Mouse (Mus musculus) olfactory bulb, adult 2 months (tissue): ENCODE measurements around the gene Sugp2. TPM values are rescaled to one million over a fixed set of nuclear protein-coding genes. Genes with fewer than 3 reads are reported as not detected.

ENCODE experiments used
- H3K27ac ChIP-seq: fragments of 200-500 bp; 2 replicates; pipeline ENCODE4 v1.5.1; 2012; ENCODE audit warnings: low read depth, low read length; ENCODE audit not compliant: insufficient read depth
- H3K4me1 ChIP-seq: fragments of 200-500 bp; 2 replicates; pipeline ENCODE4 v1.6.1; 2012; ENCODE audit warnings: low read length; ENCODE audit not compliant: control insufficient read depth, insufficient read depth
- H3K4me3 ChIP-seq: fragments of 200-500 bp; 2 replicates; pipeline ENCODE4 v1.5.1; 2012; ENCODE audit warnings: mild to moderate bottlenecking, low read depth, low read length, moderate library complexity; ENCODE audit not compliant: insufficient read depth
- CTCF ChIP-seq: fragments of 200-500 bp; IDR thresholded peaks from 2 replicates; pipeline ENCODE4 v1.5.1; 2012; ENCODE audit warnings: low read depth, mild to moderate bottlenecking, low read length, moderate library complexity; ENCODE audit not compliant: insufficient read depth
- POLR2A ChIP-seq: fragments of 200-500 bp; IDR thresholded peaks from 2 replicates; pipeline ENCODE4 v1.6.1; 2012; ENCODE audit warnings: mild to moderate bottlenecking, low read depth, low read length, moderate library complexity; ENCODE audit not compliant: insufficient read depth
- WGBS: fragments of 180-500 bp; shearing (Covaris S2); methylation state at CpG from one replicate; pipeline ENCODE4 v1.1.7; 2018; 5-methylcytosine and 5-hydroxymethylcytosine counted together
- polyA plus RNA-seq: library from polyadenylated mRNA; stranded (reverse); fragments of >200 nt; gene quantifications from 2 replicates; pipeline ENCODE4 v1.2.4, GENCODE M21; 2012; ENCODE audit warnings: low replicate concordance; ENCODE audit not compliant: missing spikeins, insufficient read depth, insufficient read length

The Sugp2 gene
- polyA plus RNA-seq, 1 experiment = not detected

DNA sequence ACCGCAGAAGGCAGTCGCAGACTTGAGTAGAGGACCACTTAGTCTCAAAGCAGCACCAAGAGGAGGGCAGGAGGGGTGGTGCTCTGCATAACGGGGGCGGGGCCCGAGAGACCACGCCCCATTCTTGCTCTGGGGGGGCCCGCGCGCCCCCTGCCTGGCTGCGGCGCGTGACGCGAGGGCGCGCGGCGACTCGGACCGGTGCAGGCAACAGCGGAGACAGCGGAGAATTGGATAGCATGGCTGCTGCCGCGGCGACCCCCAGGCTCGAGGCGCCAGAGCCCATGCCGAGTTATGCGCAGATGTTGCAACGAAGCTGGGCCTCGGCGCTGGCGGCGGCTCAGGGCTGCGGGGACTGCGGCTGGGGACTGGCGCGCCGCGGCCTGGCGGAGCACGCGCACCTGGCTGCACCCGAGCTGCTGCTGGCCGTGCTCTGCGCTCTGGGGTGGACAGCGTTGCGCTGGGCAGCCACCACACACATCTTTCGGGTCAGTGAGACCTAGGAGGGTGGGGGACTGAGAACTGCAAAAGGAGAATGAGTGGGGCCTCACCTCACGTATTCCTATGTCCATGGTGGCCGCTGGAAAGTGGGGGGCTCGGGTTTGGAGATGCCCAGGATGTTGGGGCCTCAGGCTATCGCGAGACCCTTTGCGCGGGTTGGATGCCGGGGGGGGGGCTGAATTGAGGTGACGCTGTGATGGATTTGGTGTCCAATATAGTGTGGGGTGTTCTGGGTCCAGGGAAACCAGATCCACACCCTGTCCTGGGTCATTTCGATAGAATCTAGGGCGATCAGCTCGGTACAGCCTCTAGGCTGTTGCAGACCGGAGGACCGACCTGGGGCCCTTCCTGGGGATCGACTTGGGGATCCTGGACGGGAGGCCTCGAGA lies 81.8 kb downstream of the Sugp2 start, which contains the start of gene Cers1:
Gene Cers1 (plus strand): TSS at position 152 of the 887 bp plus-strand sequence.
- Histone ChIP-seq H3K4me3 (peak within 1 kb of the TSS; percentile 85), H3K27ac (peak within 1 kb of the TSS; percentile 87), H3K4me1 (peaks cover 17% of the 10 kb centered on the region)
- 2% methylated on average over 66 of the region's 66 CpGs for WGBS
- TF ChIP-seq CTCF (no peak), POLR2A (peak; percentile 73; the same call in 1 of the 2 replicates)

DNA sequence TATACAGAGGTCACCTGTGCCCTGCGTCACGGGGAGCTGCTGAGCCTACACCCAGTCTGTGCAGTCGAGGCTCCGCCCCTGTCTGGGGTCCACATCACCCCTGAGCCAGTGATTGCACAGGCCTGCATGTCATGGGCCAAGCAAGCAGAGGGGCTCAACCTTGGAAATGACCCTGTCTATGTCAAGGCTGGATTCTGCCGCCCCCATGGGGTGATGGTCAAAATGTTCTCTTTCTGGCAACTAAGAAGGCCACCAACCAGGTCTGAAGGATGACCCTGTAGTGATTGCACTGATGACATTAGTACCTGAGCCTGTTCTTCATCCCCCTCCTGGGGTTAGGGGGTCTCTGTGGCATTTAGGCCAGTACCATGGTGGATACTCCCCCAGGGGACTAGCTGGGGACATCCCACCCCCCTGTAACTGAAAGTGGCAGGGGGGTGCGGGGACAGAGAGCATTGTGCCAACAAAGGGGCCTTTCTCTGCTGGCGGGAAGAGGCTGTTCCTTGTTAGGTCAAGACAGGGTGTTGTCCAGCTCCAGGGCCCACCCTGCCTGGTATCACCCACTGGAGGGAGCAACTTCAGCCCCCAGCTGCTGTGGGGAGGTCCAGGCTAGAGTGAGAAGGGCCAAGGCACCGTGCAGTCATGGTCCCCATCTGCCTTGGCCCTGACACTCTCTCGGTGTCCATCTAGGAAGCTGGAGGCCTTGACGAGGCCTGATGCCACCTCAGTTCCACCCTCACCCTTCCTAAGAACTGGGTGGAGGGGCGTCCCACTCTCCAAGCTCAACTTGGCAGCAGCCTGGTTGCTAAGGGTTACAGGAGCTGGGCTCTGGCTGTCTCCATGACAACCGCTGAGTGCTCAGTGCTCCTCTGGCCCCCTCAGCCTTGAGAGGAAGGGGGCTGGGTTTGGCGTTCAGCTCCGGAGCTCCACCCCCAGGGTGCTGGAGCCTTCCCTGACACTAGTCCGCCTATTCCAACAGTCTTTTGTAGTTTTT lies 82.8 kb downstream of the Sugp2 start:
- 5% methylated on average over 15 of the region's 15 CpGs for WGBS
- Histone ChIP-seq H3K4me1 (peaks cover 17% of the 10 kb centered on the region), H3K4me3 (peak overlapping the region; percentile 85), H3K27ac (peak overlapping the region; percentile 87)
- TF ChIP-seq POLR2A (no peak; the same call in 1 of the 2 replicates), CTCF (no peak)

DNA sequence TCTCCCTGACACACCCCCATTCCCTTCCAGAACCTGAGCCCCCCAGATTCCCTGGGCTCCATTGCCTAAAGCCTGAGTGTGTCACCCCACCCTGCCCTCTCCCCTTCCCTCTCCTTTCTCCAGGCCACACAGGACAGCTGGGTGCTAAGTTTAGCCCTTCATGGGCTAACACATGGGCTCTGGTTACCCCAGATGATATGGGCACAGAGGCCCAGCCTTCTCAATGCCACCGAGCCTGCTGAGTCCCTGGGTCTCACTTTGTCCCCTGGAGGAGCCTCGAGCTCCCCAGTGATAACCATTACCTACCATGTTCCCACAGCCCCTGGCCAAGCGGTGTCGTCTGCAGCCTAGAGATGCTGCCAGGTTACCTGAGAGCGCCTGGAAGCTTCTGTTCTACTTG lies 83.8 kb downstream of the Sugp2 start:
- TF ChIP-seq CTCF = no peak
- TF ChIP-seq POLR2A = no peak
- peak overlapping the region; percentile 8 for H3K27ac ChIP-seq
- H3K4me3 ChIP-seq = peak overlapping the region; percentile 85; the same call in 1 of the 2 replicates
- peaks cover 21% of the 10 kb centered on the region for H3K4me1 ChIP-seq
- 67% methylated on average over 5 of the region's 5 CpGs for WGBS

DNA sequence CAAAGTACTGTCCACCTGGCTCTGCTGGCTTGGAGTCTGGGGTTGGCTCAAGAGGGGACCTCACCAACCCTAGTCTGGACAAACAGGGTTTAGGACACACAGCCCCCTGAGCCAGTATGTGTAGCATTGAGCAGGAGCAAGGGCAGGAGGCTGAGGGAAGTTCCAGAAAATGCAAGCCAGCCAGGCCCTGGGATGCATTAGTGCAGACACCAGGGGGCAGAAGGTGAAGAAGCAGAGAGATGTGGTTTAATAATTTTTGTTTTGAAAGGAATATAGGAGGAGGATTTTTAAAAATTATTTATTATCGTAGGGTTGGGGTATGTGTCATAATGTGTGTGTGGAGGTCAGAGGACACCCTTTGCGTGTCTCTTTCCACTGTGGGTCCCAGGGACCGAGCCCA lies 89.7 kb downstream of the Sugp2 start:
- TF ChIP-seq POLR2A (no peak), CTCF (no peak)
- Histone ChIP-seq H3K4me3 (no peak overlapping the region), H3K27ac (no peak overlapping the region), H3K4me1 (peaks cover 6% of the 10 kb centered on the region)
- 95% methylated on average over 3 of the region's 3 CpGs for WGBS

DNA sequence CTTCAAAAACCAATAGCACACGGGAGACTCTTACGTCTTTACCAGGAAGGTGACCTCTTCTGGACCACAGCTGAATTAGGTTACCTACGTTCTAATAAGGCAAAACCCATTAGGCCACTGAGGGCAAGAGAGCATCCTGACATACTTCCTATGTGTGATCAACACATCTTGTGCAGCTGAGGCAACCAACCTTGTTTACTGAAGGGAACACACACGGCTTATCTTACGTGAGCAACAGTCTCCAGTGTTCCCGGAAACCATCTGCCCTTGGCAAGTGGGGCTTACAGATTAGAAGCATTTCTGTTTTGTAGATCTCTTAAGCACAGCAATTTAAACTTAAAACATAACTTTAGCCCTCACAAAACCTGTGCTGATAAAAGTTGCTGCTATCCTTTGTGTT lies 93.5 kb downstream of the Sugp2 start:
- TF ChIP-seq CTCF (no peak), POLR2A (no peak)
- Histone ChIP-seq H3K4me1 (peaks cover 36% of the 10 kb centered on the region), H3K27ac (no peak overlapping the region), H3K4me3 (no peak overlapping the region)
- 87% methylated on average over 6 of the region's 6 CpGs for WGBS

DNA sequence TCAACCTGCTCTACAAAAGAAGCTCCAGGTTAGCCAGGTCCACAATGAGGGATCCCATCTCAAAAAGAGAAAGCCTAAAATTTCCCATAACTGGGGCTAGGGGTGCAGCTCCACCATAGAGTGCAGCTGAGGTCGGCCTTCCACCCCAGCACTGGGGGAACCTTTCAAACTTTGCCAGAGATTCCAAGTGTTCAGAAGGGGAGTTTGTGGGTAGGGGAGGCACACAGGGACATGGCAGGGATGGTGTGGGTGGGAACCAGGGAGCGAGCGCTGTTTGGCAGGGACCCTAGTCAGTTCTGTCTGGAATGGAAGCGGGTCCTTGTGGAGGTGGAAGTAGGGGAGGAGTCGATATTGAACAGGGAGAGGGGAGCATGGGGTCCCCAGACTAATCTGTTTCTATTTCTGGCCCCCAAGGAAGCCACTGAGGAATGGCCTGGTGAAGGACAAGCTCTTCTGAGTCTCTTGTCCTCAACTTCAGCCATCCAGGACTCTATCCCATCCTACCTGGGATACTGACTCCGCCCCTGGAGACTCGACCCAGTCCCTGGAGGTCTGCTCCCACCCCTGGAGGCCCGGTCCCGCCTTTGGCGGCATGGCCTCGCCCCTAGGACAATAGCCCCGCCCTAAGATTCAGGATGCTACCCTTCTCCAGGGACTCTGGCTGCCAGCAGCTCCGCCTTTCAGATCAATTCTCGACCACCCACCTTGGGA lies 95.3 kb downstream of the Sugp2 start, which contains the start of gene Gdf1:
Gene Gdf1 (plus strand): TSS at position 694 of the 711 bp plus-strand sequence.
- Histone ChIP-seq H3K4me3 (no peak within 1 kb of the TSS), H3K27ac (peak within 1 kb of the TSS; percentile 21; the same call in 1 of the 2 replicates), H3K4me1 (peaks cover 39% of the 10 kb centered on the region)
- WGBS = 44% methylated on average over 14 of the region's 14 CpGs
- no peak for TF ChIP-seq CTCF
- no peak for TF ChIP-seq POLR2A

Other genes starting within 250 kb of the Sugp2 start
- not detected in 2 replicates for gene Gatad2a, start 237.8 kb upstream of the Sugp2 start, polyA plus RNA-seq
- not detected in 2 replicates for gene Mau2, start 191.5 kb upstream of the Sugp2 start, polyA plus RNA-seq
- gene Sugp1, start 191.4 kb upstream of the Sugp2 start, polyA plus RNA-seq = not detected in 2 replicates
- gene Tm6sf2, start 161.3 kb upstream of the Sugp2 start, polyA plus RNA-seq = not detected in 2 replicates
- gene Hapln4, start 150.8 kb upstream of the Sugp2 start, polyA plus RNA-seq = not detected in 2 replicates
- 84.7 TPM in 1 of 2 replicates, not detected in the other for gene Ncan, start 113.4 kb upstream of the Sugp2 start, polyA plus RNA-seq
- not detected in 2 replicates for gene Nr2c2ap, start 102.9 kb upstream of the Sugp2 start, polyA plus RNA-seq
- not detected in 2 replicates for gene Rfxank, start 95.1 kb upstream of the Sugp2 start, polyA plus RNA-seq
- gene Borcs8, start 94.7 kb upstream of the Sugp2 start, polyA plus RNA-seq = not detected in 2 replicates
- gene Mef2b, start 94.5 kb upstream of the Sugp2 start, polyA plus RNA-seq = not detected in 2 replicates
- not detected in 2 replicates for gene Tmem161a, start 61.9 kb upstream of the Sugp2 start, polyA plus RNA-seq
- gene Slc25a42, start 21.9 kb upstream of the Sugp2 start, polyA plus RNA-seq = not detected in 2 replicates
- not detected in 2 replicates for gene Armc6, start 240 bp downstream of the Sugp2 start, polyA plus RNA-seq
- not detected in 2 replicates for gene Homer3, start 48.6 kb downstream of the Sugp2 start, polyA plus RNA-seq
- not detected in 2 replicates for gene Ddx49, start 68.3 kb downstream of the Sugp2 start, polyA plus RNA-seq
- gene Cope, start 68.3 kb downstream of the Sugp2 start, polyA plus RNA-seq = not detected in 2 replicates
- not detected in 2 replicates for gene Cers1, start 81.5 kb downstream of the Sugp2 start, polyA plus RNA-seq
- not detected in 2 replicates for gene Gdf1, start 95.6 kb downstream of the Sugp2 start, polyA plus RNA-seq
- not detected in 2 replicates for gene Upf1, start 119.1 kb downstream of the Sugp2 start, polyA plus RNA-seq
- not detected in 2 replicates for gene Comp, start 139.3 kb downstream of the Sugp2 start, polyA plus RNA-seq
- gene Crtc1, start 205.4 kb downstream of the Sugp2 start, polyA plus RNA-seq = not detected in 2 replicates
- not detected in 2 replicates for gene Klhl26, start 242.7 kb downstream of the Sugp2 start, polyA plus RNA-seq